Mouse (Mus musculus) G1E (cell line): Measurements from ENCODE around the gene Faf1. TPM values are rescaled to one million over a fixed set of nuclear protein-coding genes. Genes with fewer than 3 reads are reported as not detected.

Experiments used
- ATAC-seq: 2 replicates; pipeline ENCODE4 v1.8.0; 2016; ENCODE audit warnings: mild to moderate bottlenecking; ENCODE audit not compliant: insufficient number of reproducible peaks, poor library complexity, low FRiP score, severe bottlenecking; ENCODE audit errors: extremely low read depth
- DNase-seq: peaks from one replicate; pipeline ENCODE4 v3.0.0; 2012; ENCODE audit warnings: low spot score
- H3K27me3 ChIP-seq: 2 replicates; pipeline ENCODE4 v1.6.1; 2012; ENCODE audit warnings: mild to moderate bottlenecking, low read length, inconsistent platforms; ENCODE audit not compliant: insufficient read depth
- H3K36me3 ChIP-seq: replicated peaks from 2 replicates; pipeline ENCODE3; 2012; ENCODE audit warnings: mild to moderate bottlenecking, inconsistent platforms
- H3K4me1 ChIP-seq: 2 replicates; pipeline ENCODE4 v1.6.1; 2012; ENCODE audit warnings: low read depth, low read length, inconsistent platforms, mixed read lengths; ENCODE audit not compliant: insufficient read depth
- H3K4me3 ChIP-seq: 2 replicates; pipeline ENCODE4 v1.5.1; 2012; ENCODE audit warnings: low read depth, mild to moderate bottlenecking, inconsistent platforms, low read length, moderate library complexity, mixed read lengths
- H3K9me3 ChIP-seq: replicated peaks from 2 replicates; pipeline ENCODE4 v1.6.1; 2012; ENCODE audit warnings: inconsistent platforms
- CTCF ChIP-seq: IDR thresholded peaks from 2 replicates; pipeline ENCODE4 v1.5.1; 2012; ENCODE audit warnings: low read depth, low read length, inconsistent platforms, mixed read lengths
- GATA1 ChIP-seq: IDR thresholded peaks from 2 replicates; pipeline ENCODE4 v1.6.1; 2012; ENCODE audit warnings: borderline replicate concordance, low read length, inconsistent platforms, mixed read lengths
- GATA2 ChIP-seq: IDR thresholded peaks from 2 replicates; pipeline ENCODE4 v1.6.1; 2012; ENCODE audit warnings: low read depth, low read length, inconsistent platforms, borderline replicate concordance
- POLR2AphosphoS5 ChIP-seq: IDR thresholded peaks from 2 replicates; pipeline ENCODE4 v1.6.1; 2012; ENCODE audit warnings: low read depth, low read length, inconsistent platforms; ENCODE audit not compliant: insufficient replicate concordance
- TAL1 ChIP-seq: conservative IDR thresholded peaks from 2 replicates; pipeline ENCODE4 v1.6.1; 2012; ENCODE audit warnings: low read depth, low read length, inconsistent platforms, mixed read lengths
- polyA plus RNA-seq: library from polyadenylated mRNA; stranded (reverse); fragments of >175 nt; gene quantifications from 2 replicates; pipeline ENCODE4 v1.2.3, GENCODE M21; 2012
- total RNA-seq, 2 experiments: library from RNA; stranded (forward) in 1 of 2; stranded (reverse) in 1 of 2; fragments of 200-1000 nt in 1 of 2; fragments of >200 nt in 1 of 2; fragmentation: Nextera tagmentation in 1 of 2; gene quantifications; 2 replicates each; pipeline ENCODE4 v1.2.3; 2014 to 2017

Faf1 gene
- total and polyA plus RNA-seq, 3 experiments = 7.1 to 71.9 (median 65.0) TPM

DNA sequence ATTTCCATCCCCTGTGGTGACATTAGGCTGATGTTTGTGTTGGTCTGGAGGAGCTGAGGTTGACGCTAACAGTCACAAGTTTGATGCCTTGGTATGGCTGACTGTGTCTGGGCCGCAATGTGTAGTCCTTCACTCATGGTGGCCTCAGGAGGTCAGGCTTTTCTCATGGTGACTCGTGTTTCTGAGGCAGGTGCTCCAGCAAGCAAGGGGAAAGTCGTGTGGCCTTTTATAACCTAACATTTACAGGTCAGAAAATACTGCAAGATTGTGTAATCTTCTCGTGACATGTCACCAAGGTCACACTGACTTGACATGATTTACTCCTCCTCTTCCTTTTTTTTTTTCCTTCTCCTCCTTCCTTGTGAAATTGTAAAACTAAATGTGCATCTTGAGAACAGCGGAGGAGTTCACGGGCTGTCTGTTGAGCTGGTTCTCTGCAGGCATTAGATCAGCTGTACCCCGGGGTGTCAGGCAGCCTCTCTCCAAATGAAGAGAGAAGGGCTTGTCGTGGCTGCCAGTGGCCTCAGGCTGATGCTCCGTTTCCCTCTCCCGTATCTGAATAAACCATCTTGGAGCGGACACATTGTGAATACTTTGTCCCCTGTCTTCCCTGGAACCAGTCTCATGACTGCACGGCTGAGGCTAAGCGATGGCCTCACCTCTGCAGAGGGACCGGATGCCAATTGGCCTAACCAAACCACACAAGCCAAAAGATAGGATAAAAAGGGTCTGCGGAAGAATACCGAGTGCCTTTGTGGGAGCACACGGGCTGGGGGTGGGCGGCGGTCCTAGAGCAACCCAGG lies 311.4 kb downstream of the Faf1 start:
- no peak for DNase-seq
- Histone ChIP-seq H3K27me3 (no peaks in the 10 kb centered on the region), H3K9me3 (peaks cover 24% of the 10 kb centered on the region), H3K4me1 (no peaks in the 10 kb centered on the region), H3K4me3 (no peak overlapping the region), H3K36me3 (no peaks in the 10 kb centered on the region)
- TF ChIP-seq TAL1 = no peak
- no peak for TF ChIP-seq POLR2AphosphoS5
- no peak for TF ChIP-seq GATA2
- TF ChIP-seq CTCF = no peak
- TF ChIP-seq GATA1 = no peak
- no peak for ATAC-seq

DNA sequence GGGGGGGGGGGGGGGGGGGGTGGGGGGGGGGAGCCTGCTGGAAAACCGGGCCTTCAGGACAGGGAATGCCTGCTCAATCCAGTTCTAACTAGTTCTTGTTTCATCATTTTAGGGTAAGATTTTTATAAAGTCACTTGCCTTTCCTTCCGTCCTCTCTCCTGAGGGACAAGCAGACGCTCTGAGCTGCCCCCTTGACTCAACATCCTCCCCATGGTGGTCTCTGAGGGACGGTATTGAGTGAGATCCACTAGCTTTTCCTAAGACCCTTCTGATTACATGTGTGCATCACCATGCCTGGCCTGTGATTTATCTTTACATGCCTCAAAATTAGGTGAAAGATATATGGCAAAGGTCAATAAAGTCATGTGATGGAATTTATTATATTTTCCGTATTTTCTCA lies 312.0 kb downstream of the Faf1 start:
- DNase-seq (no peak), ATAC-seq (no peak)
- Histone ChIP-seq H3K4me1 (no peaks in the 10 kb centered on the region), H3K27me3 (no peaks in the 10 kb centered on the region), H3K36me3 (no peaks in the 10 kb centered on the region), H3K9me3 (peaks cover 21% of the 10 kb centered on the region), H3K4me3 (no peak overlapping the region)
- TF ChIP-seq GATA2 = no peak
- TF ChIP-seq CTCF = no peak
- no peak for TF ChIP-seq POLR2AphosphoS5
- no peak for TF ChIP-seq TAL1
- no peak for TF ChIP-seq GATA1

DNA sequence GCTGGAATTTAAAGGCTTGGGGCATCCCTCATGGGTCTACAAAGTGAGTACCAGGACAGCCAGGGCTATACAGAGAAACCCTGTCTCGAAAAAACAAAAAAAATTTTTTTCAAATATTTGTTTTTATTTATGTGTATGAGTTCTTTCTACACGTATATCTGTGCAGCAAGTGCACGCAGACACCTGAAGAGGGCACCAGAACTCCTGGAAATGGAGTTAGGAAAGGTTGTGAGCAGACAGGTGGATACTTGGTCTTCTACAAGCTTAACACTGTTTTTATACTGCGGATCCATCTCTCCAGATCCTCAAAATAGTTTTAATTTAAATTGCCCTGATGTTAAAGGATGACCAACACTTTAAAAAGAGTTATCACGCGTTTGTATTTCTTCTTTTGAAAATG lies 312.8 kb downstream of the Faf1 start:
- TF ChIP-seq GATA1 = no peak
- TF ChIP-seq TAL1 = no peak
- no peak for TF ChIP-seq CTCF
- TF ChIP-seq POLR2AphosphoS5 = no peak
- no peak for TF ChIP-seq GATA2
- Histone ChIP-seq H3K4me1 (no peaks in the 10 kb centered on the region), H3K4me3 (no peak overlapping the region), H3K36me3 (no peaks in the 10 kb centered on the region), H3K27me3 (no peaks in the 10 kb centered on the region), H3K9me3 (peaks cover 13% of the 10 kb centered on the region)
- no peak for ATAC-seq
- DNase-seq = no peak

DNA sequence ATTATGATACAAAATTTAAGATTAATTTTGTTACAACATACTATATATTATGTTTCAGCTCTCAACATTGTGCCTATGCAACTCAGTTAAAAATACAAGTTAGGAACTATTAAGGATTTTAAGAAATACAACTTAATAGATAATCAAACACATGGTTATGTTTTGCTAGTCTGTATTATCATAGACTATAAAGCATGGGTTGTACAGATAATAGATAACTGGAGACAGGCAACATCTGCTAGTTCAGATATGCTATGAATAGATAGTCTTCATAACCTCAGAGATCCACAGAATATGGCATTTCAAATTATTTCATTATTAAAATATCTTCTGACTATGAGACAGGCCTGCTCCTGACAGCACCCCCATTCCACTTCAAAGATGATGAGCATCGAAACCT lies 329.7 kb downstream of the Faf1 start:
- DNase-seq (no peak), ATAC-seq (no peak)
- H3K4me3 ChIP-seq = no peak overlapping the region
- no peaks in the 10 kb centered on the region for H3K9me3 ChIP-seq
- H3K4me1 ChIP-seq = no peaks in the 10 kb centered on the region
- no peaks in the 10 kb centered on the region for H3K36me3 ChIP-seq
- TF ChIP-seq POLR2AphosphoS5 (no peak), GATA1 (no peak), TAL1 (no peak), GATA2 (no peak), CTCF (no peak)
- H3K27me3 ChIP-seq = no peaks in the 10 kb centered on the region

Other genes starting within 250 kb of the Faf1 start
- gene Rnf11, start 191.9 kb upstream of the Faf1 start, total RNA-seq (2014; fragmentation: Nextera tagmentation) = 41.8 and 44.4 TPM in 2 replicates
- gene Rnf11, start 191.9 kb upstream of the Faf1 start, total RNA-seq (2017) = 36.0 and 44.9 TPM in 2 replicates
- gene Rnf11, start 191.9 kb upstream of the Faf1 start, polyA plus RNA-seq = 14.0 and 14.9 TPM in 2 replicates
- not detected in 2 replicates for gene 4930522H14Rik, start 145.3 kb upstream of the Faf1 start, total RNA-seq (2014; fragmentation: Nextera tagmentation)
- gene 4930522H14Rik, start 145.3 kb upstream of the Faf1 start, total RNA-seq (2017) = 0.82 TPM in 1 of 2 replicates, not detected in the other
- not detected in 2 replicates for gene 4930522H14Rik, start 145.3 kb upstream of the Faf1 start, polyA plus RNA-seq
- 31.2 and 38.8 TPM in 2 replicates for gene Cdkn2c, start 9.4 kb upstream of the Faf1 start, total RNA-seq (2014; fragmentation: Nextera tagmentation)
- gene Cdkn2c, start 9.4 kb upstream of the Faf1 start, total RNA-seq (2017) = 86.7 and 90.7 TPM in 2 replicates
- gene Cdkn2c, start 9.4 kb upstream of the Faf1 start, polyA plus RNA-seq = 53.6 and 59.0 TPM in 2 replicates